Mouse (Mus musculus): ENCODE results near the gene P3h3. TPM values are rescaled to one million over a fixed set of nuclear protein-coding genes. Genes with fewer than 3 reads are reported as not detected.

The P3h3 gene
- polyA plus RNA-seq, 1 experiment, result 2.7 TPM

DNA sequence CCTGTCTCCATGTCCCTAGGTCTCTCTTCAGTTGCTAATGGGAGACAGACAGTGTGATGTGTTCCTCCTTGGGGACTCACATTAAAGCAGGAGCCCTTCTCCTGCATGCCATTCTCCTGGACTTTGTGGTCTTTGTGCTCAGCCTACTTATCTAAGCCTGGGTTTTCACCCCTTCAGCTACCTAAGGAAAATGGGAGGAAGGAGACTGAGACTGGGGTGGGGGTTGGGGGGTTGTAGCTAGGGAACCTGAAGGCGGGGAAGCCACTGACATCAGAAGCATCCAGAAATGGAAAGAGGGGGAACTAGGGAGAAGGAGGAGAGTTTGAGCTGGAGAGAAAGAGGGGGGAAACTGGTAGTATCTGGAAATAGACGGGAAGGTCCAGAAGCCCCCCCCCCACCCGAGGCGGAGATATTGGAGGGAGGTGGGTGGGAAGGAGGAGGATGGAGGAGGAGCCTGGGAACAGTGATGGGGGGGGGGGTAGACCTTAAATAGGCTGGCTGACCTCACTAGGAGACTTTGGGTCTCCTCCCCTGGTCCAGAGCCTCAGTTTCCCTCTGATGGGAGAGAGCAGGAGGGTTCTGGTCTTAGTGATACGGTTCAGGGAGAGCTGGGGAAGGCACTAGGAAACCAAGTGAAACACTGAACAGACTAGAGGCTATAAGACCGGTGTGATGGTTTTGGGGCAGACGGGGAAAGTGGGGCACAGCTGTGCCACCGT lies 5.0 kb upstream of the P3h3 start:
- no peaks in the 10 kb centered on the region; the same call in 1 of the 2 replicates for H3K4me1 ChIP-seq (ENCODE audit: control insufficient read depth, insufficient read depth, low read length)

DNA sequence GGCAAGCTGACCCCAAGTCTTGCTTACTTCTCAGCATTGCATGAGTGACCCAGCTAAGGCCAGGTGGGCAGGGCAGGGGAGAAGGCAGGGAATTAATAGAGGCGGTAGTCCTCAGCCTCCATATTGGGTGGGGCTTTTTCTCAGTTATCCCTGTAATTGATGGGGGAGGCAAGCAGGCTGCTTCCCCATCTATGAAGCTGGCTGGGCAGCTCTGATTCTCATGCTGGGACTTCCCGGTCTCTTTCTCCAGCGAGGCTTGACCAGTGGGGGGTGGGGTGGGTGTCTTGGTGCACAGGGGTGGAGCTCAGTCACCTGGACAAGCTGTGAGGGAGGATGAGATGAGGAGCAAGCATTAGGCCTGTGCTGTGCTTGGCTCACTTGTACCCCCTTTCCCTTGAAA lies 4.2 kb upstream of the P3h3 start:
- TF ChIP-seq CTCF (IDR thresholded peaks at IDR 0.05; ENCODE audit: control insufficient read depth, insufficient read depth, low read length) (no peak), POLR2A (IDR thresholded peaks at IDR 0.05; ENCODE audit: borderline replicate concordance, control insufficient read depth, low read depth, low read length) (no peak)
- no peak overlapping the region for H3K27ac ChIP-seq (ENCODE audit: control insufficient read depth, insufficient read depth, low read depth, low read length, poor library complexity)
- H3K4me1 ChIP-seq (ENCODE audit: control insufficient read depth, insufficient read depth, low read length), result no peaks in the 10 kb centered on the region; the same call in 1 of the 2 replicates
- H3K4me3 ChIP-seq (replicated peaks; ENCODE audit: control insufficient read depth, low read depth, low read length), result no peak overlapping the region
- 61% methylated on average over 3 of the region's 3 CpGs for WGBS

More for the DNA sequence above, 5.0 kb upstream of the P3h3 start:
- WGBS, result 20% methylated on average over 8 of the region's 8 CpGs
- Histone ChIP-seq H3K4me3 (replicated peaks; ENCODE audit: control insufficient read depth, low read depth, low read length) (no peak overlapping the region), H3K27ac (ENCODE audit: control insufficient read depth, insufficient read depth, low read depth, low read length, poor library complexity) (no peak overlapping the region)
- no peak for TF ChIP-seq CTCF (IDR thresholded peaks at IDR 0.05; ENCODE audit: control insufficient read depth, insufficient read depth, low read length)
- TF ChIP-seq POLR2A (IDR thresholded peaks at IDR 0.05; ENCODE audit: borderline replicate concordance, control insufficient read depth, low read depth, low read length), result no peak

DNA sequence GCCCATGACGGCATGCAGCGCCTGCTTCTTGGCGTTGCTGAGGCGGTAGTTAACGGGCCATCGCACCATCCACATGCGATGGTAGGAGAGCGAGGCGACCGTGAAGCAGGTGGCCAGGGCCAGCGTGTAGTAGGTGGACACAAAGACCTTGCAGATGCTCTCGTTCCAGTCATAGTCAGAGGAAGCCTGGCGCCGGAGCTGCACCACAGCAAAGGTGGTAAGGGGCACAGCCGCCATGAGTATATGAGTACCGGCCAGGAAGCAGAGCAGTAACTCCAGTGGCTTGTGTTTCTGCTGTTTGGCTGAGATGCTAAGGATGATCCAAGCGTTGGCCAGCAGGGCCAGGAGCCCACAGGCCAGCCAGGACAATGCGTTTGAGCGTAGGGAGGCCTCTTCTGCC lies 3.7 kb upstream of the P3h3 start:
- no peak for TF ChIP-seq CTCF (IDR thresholded peaks at IDR 0.05; ENCODE audit: control insufficient read depth, insufficient read depth, low read length)
- no peak for TF ChIP-seq POLR2A (IDR thresholded peaks at IDR 0.05; ENCODE audit: borderline replicate concordance, control insufficient read depth, low read depth, low read length)
- Histone ChIP-seq H3K4me1 (ENCODE audit: control insufficient read depth, insufficient read depth, low read length) (no peaks in the 10 kb centered on the region; the same call in 1 of the 2 replicates), H3K27ac (ENCODE audit: control insufficient read depth, insufficient read depth, low read depth, low read length, poor library complexity) (no peak overlapping the region), H3K4me3 (replicated peaks; ENCODE audit: control insufficient read depth, low read depth, low read length) (no peak overlapping the region)
- 89% methylated on average over 19 of the region's 19 CpGs for WGBS

DNA sequence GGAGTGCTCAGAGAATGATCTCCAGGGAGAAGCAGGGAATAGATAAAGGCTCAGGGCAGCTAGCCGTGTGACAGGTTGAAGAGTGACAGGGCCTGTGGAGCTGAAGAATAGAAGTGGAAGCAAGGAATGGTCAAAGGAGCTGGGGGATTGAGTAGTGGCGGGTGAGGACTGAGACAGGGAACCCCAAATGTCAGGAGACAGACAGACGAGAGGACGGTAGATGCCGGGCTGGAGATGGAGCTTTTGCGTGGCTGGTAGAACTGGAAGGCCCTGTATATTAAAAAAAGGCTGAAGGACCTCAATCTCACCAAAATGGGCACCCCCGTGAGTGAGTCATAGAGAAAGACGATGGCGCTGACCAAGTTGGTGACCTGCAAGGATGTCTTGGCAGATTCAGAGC lies 3.0 kb upstream of the P3h3 start:
- Histone ChIP-seq H3K4me1 (ENCODE audit: control insufficient read depth, insufficient read depth, low read length) (no peaks in the 10 kb centered on the region; the same call in 1 of the 2 replicates), H3K27ac (ENCODE audit: control insufficient read depth, insufficient read depth, low read depth, low read length, poor library complexity) (no peak overlapping the region), H3K4me3 (replicated peaks; ENCODE audit: control insufficient read depth, low read depth, low read length) (no peak overlapping the region)
- WGBS, result 88% methylated on average over 9 of the region's 9 CpGs
- TF ChIP-seq CTCF (IDR thresholded peaks at IDR 0.05; ENCODE audit: control insufficient read depth, insufficient read depth, low read length) (no peak), POLR2A (IDR thresholded peaks at IDR 0.05; ENCODE audit: borderline replicate concordance, control insufficient read depth, low read depth, low read length) (no peak)

DNA sequence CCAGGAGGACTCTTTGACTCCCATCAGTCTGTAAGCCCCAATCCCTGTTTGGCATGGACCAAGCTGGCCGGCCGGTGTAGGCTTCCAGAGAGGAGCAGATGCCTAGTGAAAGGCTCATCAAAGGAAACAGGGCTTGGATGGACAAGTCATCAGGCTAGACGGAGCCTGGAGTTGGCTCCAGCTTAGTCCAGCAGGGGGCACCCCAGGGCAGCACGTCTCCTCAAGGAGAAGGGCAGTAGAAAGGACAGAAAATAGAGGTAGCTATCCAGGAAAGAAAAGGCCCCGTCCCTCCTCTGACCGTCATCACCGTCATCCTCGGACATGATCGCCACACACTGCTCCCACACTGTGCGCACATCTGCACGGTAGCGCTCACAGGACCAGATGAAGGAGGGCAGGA lies 2.2 kb upstream of the P3h3 start:
- no peaks in the 10 kb centered on the region for H3K4me1 ChIP-seq (ENCODE audit: control insufficient read depth, insufficient read depth, low read length)

DNA sequence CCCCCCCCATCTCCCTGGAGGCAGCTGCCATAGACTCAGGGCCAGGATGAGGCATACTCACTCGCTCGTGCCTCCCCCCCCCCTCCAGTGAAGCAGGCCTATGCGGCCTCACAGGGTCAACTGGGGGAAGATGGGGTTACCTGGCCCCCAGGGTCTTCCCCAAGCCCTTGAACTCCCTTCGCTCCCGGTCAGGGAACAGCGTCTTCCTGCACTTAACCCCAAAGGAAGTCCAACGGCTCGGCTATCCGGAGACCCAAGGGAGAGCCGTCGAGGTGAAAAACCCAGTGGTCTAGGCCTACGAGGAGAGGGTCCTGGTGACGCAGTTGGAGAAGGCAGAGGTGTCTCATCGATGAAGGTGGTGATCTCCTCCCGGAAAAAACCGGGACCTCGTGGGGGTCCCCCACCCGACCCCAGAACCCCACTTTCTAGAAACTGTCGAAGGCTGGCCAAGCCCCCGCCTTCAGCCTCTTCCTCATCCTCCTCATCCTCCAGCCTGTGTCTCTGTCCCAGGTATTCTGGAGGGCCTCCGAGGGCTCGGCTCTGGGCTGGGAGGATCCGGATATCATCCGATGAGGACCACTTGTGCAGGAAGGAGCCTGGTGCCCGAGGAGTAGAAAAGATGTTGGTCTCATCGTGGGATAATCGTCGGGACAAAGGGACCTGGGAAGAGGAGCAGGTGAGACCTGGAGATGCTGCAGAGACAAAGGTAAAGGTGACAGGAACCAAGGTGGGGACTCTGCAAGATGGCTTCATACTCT lies 1.2 kb upstream of the P3h3 start:
- Histone ChIP-seq H3K27ac (ENCODE audit: control insufficient read depth, insufficient read depth, low read depth, low read length, poor library complexity) (no peak overlapping the region), H3K4me3 (replicated peaks; ENCODE audit: control insufficient read depth, low read depth, low read length) (no peak overlapping the region), H3K4me1 (ENCODE audit: control insufficient read depth, insufficient read depth, low read length) (no peaks in the 10 kb centered on the region)
- 75% methylated on average over 28 of the region's 28 CpGs for WGBS
- TF ChIP-seq CTCF (IDR thresholded peaks at IDR 0.05; ENCODE audit: control insufficient read depth, insufficient read depth, low read length) (no peak), POLR2A (IDR thresholded peaks at IDR 0.05; ENCODE audit: borderline replicate concordance, control insufficient read depth, low read depth, low read length) (no peak)

More for the DNA sequence above, 2.2 kb upstream of the P3h3 start:
- WGBS, result 7% methylated on average over 12 of the region's 12 CpGs
- Histone ChIP-seq H3K4me3 (replicated peaks; ENCODE audit: control insufficient read depth, low read depth, low read length) (no peak overlapping the region), H3K27ac (ENCODE audit: control insufficient read depth, insufficient read depth, low read depth, low read length, poor library complexity) (no peak overlapping the region)
- TF ChIP-seq POLR2A (IDR thresholded peaks at IDR 0.05; ENCODE audit: borderline replicate concordance, control insufficient read depth, low read depth, low read length) (no peak), CTCF (IDR thresholded peaks at IDR 0.05; ENCODE audit: control insufficient read depth, insufficient read depth, low read length) (peak; percentile 92)

DNA sequence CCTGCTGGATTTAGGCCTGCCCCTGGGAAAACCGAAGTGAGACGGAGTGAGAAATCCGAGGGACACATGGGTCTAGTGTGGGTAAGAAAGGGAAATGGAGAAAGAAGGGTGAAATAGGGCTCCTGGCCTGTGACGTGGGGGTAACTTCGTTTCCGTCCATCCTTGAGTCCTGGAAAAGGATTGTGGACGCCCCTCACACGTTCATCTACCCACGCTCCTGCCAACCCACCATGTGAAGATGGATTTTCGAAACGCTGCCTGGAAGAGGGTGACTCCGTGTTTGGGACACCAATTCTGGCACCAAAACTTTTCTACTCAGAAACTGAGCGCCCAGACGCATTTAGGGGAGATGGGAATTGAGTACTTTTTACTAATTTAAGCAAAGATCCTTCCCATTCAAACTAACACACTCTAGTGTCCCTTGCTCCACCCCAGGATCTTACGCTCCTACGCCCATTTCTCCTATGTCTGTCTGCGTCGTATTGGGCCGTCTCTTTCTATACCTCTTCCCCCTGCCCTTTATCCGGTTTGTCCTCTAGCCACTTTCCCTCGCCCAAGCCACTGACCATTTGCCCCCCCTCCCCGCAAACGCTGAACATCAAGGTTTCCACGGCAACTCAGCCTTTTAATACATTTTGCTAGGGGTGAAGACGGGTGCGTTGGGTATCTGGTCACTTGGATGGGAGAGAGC lies 433 bp upstream of the P3h3 start:
- Histone ChIP-seq H3K27ac (ENCODE audit: control insufficient read depth, insufficient read depth, low read depth, low read length, poor library complexity) (no peak overlapping the region), H3K4me3 (replicated peaks; ENCODE audit: control insufficient read depth, low read depth, low read length) (no peak overlapping the region), H3K4me1 (ENCODE audit: control insufficient read depth, insufficient read depth, low read length) (no peaks in the 10 kb centered on the region)
- WGBS, result 39% methylated on average over 26 of the region's 26 CpGs
- TF ChIP-seq POLR2A (IDR thresholded peaks at IDR 0.05; ENCODE audit: borderline replicate concordance, control insufficient read depth, low read depth, low read length) (no peak), CTCF (IDR thresholded peaks at IDR 0.05; ENCODE audit: control insufficient read depth, insufficient read depth, low read length) (no peak)

DNA sequence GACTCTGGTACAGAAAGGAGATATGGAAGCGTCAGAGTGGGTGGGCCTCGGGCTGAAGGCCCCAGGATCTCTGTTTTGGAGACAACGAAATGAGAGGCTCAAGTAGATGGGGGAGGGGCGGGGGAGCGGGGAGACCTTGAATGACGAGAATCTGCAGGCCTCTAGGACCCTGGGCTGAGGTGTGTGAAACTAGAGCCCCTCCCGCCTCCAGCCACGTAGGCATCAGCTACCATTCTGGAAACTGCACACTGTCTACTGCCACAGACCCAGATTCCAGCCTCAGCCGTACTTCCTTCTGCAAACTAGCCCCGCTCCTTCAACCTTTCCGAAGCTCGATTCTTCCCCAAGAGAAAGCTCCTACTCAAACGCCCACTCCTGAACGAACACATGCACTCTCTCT lies 1.2 kb downstream of the P3h3 start:
- Histone ChIP-seq H3K4me3 (replicated peaks; ENCODE audit: control insufficient read depth, low read depth, low read length) (no peak overlapping the region), H3K27ac (ENCODE audit: control insufficient read depth, insufficient read depth, low read depth, low read length, poor library complexity) (no peak overlapping the region), H3K4me1 (ENCODE audit: control insufficient read depth, insufficient read depth, low read length) (no peaks in the 10 kb centered on the region)
- 20% methylated on average over 14 of the region's 14 CpGs for WGBS
- TF ChIP-seq CTCF (IDR thresholded peaks at IDR 0.05; ENCODE audit: control insufficient read depth, insufficient read depth, low read length) (no peak), POLR2A (IDR thresholded peaks at IDR 0.05; ENCODE audit: borderline replicate concordance, control insufficient read depth, low read depth, low read length) (no peak)
